Mouse (Mus musculus): ENCODE measurements around the gene Ddx41. TPM values are rescaled to one million over a fixed set of nuclear protein-coding genes. Genes with fewer than 3 reads are reported as not detected.
"Not testable (repeated sequence)": the region's sequence is repeated elsewhere in the genome, so short reads cannot be mapped to it uniquely, and the experiment has no call there.

Ddx41 gene
- 36.5 and 39.9 TPM in 2 replicates for polyA plus RNA-seq (2014; fragmentation: Nextera tagmentation; extraction: Ambion mirVana)

GRCm38 (mm10) chr13:55536194-55537175, at the start of gene Ddx41:
Gene Ddx41 (minus strand): TSS chr13:55536658.
- peaks cover 36% of the 10 kb centered on the region for H3K36me3 ChIP-seq (ENCODE audit: control insufficient read depth, insufficient read depth, low read length)
- H3K4me2 ChIP-seq: peak within 1 kb of the TSS; percentile 78
- no peaks in the 10 kb centered on the region for H3K27me3 ChIP-seq (ENCODE audit: control insufficient read depth, insufficient read depth, low read length)
- under 1% methylated on average over 70 of the region's 70 CpGs for WGBS (ENCODE audit: insufficient replicate concordance)
- peaks cover 7% of the 10 kb centered on the region; the same call in 1 of the 2 replicates for H3K4me1 ChIP-seq (ENCODE audit: control insufficient read depth, insufficient read depth, low read length)
- peak within 1 kb of the TSS; percentile 75 for H3K9ac ChIP-seq (ENCODE audit: low read depth, low read length)
- peak within 1 kb of the TSS; percentile 82 for H3K4me3 ChIP-seq (ENCODE audit: low read depth, low read length)
- H3K9me3 ChIP-seq (replicated peaks; ENCODE audit: control insufficient read depth, low read length): no peaks in the 10 kb centered on the region
- H3K27ac ChIP-seq (ENCODE audit: low read depth, low read length): peak within 1 kb of the TSS; percentile 29
- ATAC-seq (replicated peaks; ENCODE audit: insufficient number of reproducible peaks, low FRiP score, low TSS enrichment): peak; percentile 93

- H3K9ac ChIP-seq (ENCODE audit: low read depth, low read length): no peak overlapping the region
- no peak overlapping the region for H3K4me3 ChIP-seq (ENCODE audit: low read depth, low read length)
- no peaks in the 10 kb centered on the region for H3K27me3 ChIP-seq (ENCODE audit: control insufficient read depth, insufficient read depth, low read length)
- peaks cover 2% of the 10 kb centered on the region; the same call in 1 of the 2 replicates for H3K9me3 ChIP-seq (replicated peaks; ENCODE audit: control insufficient read depth, low read length)
- WGBS (ENCODE audit: insufficient replicate concordance): 73% methylated on average over 4 of the region's 4 CpGs
- no peaks in the 10 kb centered on the region for H3K36me3 ChIP-seq (ENCODE audit: control insufficient read depth, insufficient read depth, low read length)
- H3K4me2 ChIP-seq: no peak overlapping the region
- H3K27ac ChIP-seq (ENCODE audit: low read depth, low read length): no peak overlapping the region
- ATAC-seq (replicated peaks; ENCODE audit: insufficient number of reproducible peaks, low FRiP score, low TSS enrichment): no peak
- no peaks in the 10 kb centered on the region for H3K4me1 ChIP-seq (ENCODE audit: control insufficient read depth, insufficient read depth, low read length)
These were observed 41.6 kb upstream of the Ddx41 start for GRCm38 (mm10) chr13:55578086-55578485.

- 81% methylated on average over 7 of the region's 7 CpGs for WGBS (ENCODE audit: insufficient replicate concordance)
- H3K27ac ChIP-seq (ENCODE audit: low read depth, low read length); H3K36me3 ChIP-seq (ENCODE audit: control insufficient read depth, insufficient read depth, low read length); H3K4me3 ChIP-seq (ENCODE audit: low read depth, low read length); H3K4me1 ChIP-seq (ENCODE audit: control insufficient read depth, insufficient read depth, low read length); H3K27me3 ChIP-seq (ENCODE audit: control insufficient read depth, insufficient read depth, low read length); ATAC-seq (replicated peaks; ENCODE audit: insufficient number of reproducible peaks, low FRiP score, low TSS enrichment); H3K9me3 ChIP-seq (replicated peaks; ENCODE audit: control insufficient read depth, low read length); H3K9ac ChIP-seq (ENCODE audit: low read depth, low read length); H3K4me2 ChIP-seq: not testable (repeated sequence)
These were observed 40.4 kb upstream of the Ddx41 start for GRCm38 (mm10) chr13:55576872-55577271.

GRCm38 (mm10) chr13:55575932-55576331, 39.5 kb upstream of the Ddx41 start:
- H3K9ac ChIP-seq (ENCODE audit: low read depth, low read length): no peak overlapping the region
- no peaks in the 10 kb centered on the region for H3K36me3 ChIP-seq (ENCODE audit: control insufficient read depth, insufficient read depth, low read length)
- ATAC-seq (replicated peaks; ENCODE audit: insufficient number of reproducible peaks, low FRiP score, low TSS enrichment): no peak
- no peak overlapping the region for H3K4me3 ChIP-seq (ENCODE audit: low read depth, low read length)
- WGBS (ENCODE audit: insufficient replicate concordance): 53% methylated on average over 5 of the region's 5 CpGs
- H3K27me3 ChIP-seq (ENCODE audit: control insufficient read depth, insufficient read depth, low read length): no peaks in the 10 kb centered on the region
- no peak overlapping the region for H3K27ac ChIP-seq (ENCODE audit: low read depth, low read length)
- peaks cover 2% of the 10 kb centered on the region; the same call in 1 of the 2 replicates for H3K9me3 ChIP-seq (replicated peaks; ENCODE audit: control insufficient read depth, low read length)
- H3K4me2 ChIP-seq: no peak overlapping the region
- H3K4me1 ChIP-seq (ENCODE audit: control insufficient read depth, insufficient read depth, low read length): no peaks in the 10 kb centered on the region

- Histone ChIP-seq H3K27me3 (ENCODE audit: control insufficient read depth, insufficient read depth, low read length) (no peaks in the 10 kb centered on the region), H3K9me3 (replicated peaks; ENCODE audit: control insufficient read depth, low read length) (peaks cover 2% of the 10 kb centered on the region; the same call in 1 of the 2 replicates), H3K36me3 (ENCODE audit: control insufficient read depth, insufficient read depth, low read length) (no peaks in the 10 kb centered on the region), H3K9ac (ENCODE audit: low read depth, low read length) (no peak overlapping the region), H3K4me3 (ENCODE audit: low read depth, low read length) (no peak overlapping the region), H3K4me1 (ENCODE audit: control insufficient read depth, insufficient read depth, low read length) (peaks cover 7% of the 10 kb centered on the region), H3K27ac (ENCODE audit: low read depth, low read length) (no peak overlapping the region), H3K4me2 (no peak overlapping the region)
- no peak for ATAC-seq (replicated peaks; ENCODE audit: insufficient number of reproducible peaks, low FRiP score, low TSS enrichment)
- WGBS (ENCODE audit: insufficient replicate concordance): 71% methylated on average over 5 of the region's 5 CpGs
These were observed 37.9 kb upstream of the Ddx41 start for GRCm38 (mm10) chr13:55574321-55574720.

GRCm38 (mm10) chr13:55573432-55573831, 37.0 kb upstream of the Ddx41 start, which contains the start of gene Tmed9:
Gene Tmed9 (plus strand): TSS chr13:55573732.
- Histone ChIP-seq H3K9ac (ENCODE audit: low read depth, low read length) (no peak within 1 kb of the TSS), H3K9me3 (replicated peaks; ENCODE audit: control insufficient read depth, low read length) (peaks cover 2% of the 10 kb centered on the region; the same call in 1 of the 2 replicates), H3K4me2 (no peak within 1 kb of the TSS), H3K27me3 (ENCODE audit: control insufficient read depth, insufficient read depth, low read length) (no peaks in the 10 kb centered on the region), H3K4me3 (ENCODE audit: low read depth, low read length) (no peak within 1 kb of the TSS), H3K36me3 (ENCODE audit: control insufficient read depth, insufficient read depth, low read length) (no peaks in the 10 kb centered on the region), H3K4me1 (ENCODE audit: control insufficient read depth, insufficient read depth, low read length) (peaks cover 9% of the 10 kb centered on the region), H3K27ac (ENCODE audit: low read depth, low read length) (no peak within 1 kb of the TSS)
- ATAC-seq (replicated peaks; ENCODE audit: insufficient number of reproducible peaks, low FRiP score, low TSS enrichment): no peak
- 91% methylated on average over 2 of the region's 2 CpGs for WGBS (ENCODE audit: insufficient replicate concordance)

GRCm38 (mm10) chr13:55571977-55572376, 35.5 kb upstream of the Ddx41 start:
- no peak for ATAC-seq (replicated peaks; ENCODE audit: insufficient number of reproducible peaks, low FRiP score, low TSS enrichment)
- 78% methylated on average over 2 of the region's 2 CpGs for WGBS (ENCODE audit: insufficient replicate concordance)

GRCm38 (mm10) chr13:55571027-55571751, 34.7 kb upstream of the Ddx41 start, which contains the start of gene Fam193b:
Gene Fam193b (minus strand): TSS chr13:55571120.
- Histone ChIP-seq H3K9me3 (replicated peaks; ENCODE audit: control insufficient read depth, low read length) (peaks cover 2% of the 10 kb centered on the region; the same call in 1 of the 2 replicates), H3K4me1 (ENCODE audit: control insufficient read depth, insufficient read depth, low read length) (peaks cover 9% of the 10 kb centered on the region), H3K27ac (ENCODE audit: low read depth, low read length) (peak within 1 kb of the TSS; percentile 87), H3K36me3 (ENCODE audit: control insufficient read depth, insufficient read depth, low read length) (no peaks in the 10 kb centered on the region), H3K4me3 (ENCODE audit: low read depth, low read length) (peak within 1 kb of the TSS; percentile 97), H3K9ac (ENCODE audit: low read depth, low read length) (peak within 1 kb of the TSS; percentile 96), H3K27me3 (ENCODE audit: control insufficient read depth, insufficient read depth, low read length) (no peaks in the 10 kb centered on the region), H3K4me2 (peak within 1 kb of the TSS; percentile 81)
- WGBS (ENCODE audit: insufficient replicate concordance): 2% methylated on average over 47 of the region's 47 CpGs
- peak; percentile 92 for ATAC-seq (replicated peaks; ENCODE audit: insufficient number of reproducible peaks, low FRiP score, low TSS enrichment)

More at GRCm38 (mm10) chr13:55571977-55572376, 35.5 kb upstream of the Ddx41 start:
- H3K9me3 ChIP-seq (replicated peaks; ENCODE audit: control insufficient read depth, low read length): peaks cover 2% of the 10 kb centered on the region; the same call in 1 of the 2 replicates
- H3K4me2 ChIP-seq: no peak overlapping the region; the same call in 1 of the 2 replicates
- no peaks in the 10 kb centered on the region for H3K27me3 ChIP-seq (ENCODE audit: control insufficient read depth, insufficient read depth, low read length)
- H3K36me3 ChIP-seq (ENCODE audit: control insufficient read depth, insufficient read depth, low read length): no peaks in the 10 kb centered on the region
- H3K4me3 ChIP-seq (ENCODE audit: low read depth, low read length): no peak overlapping the region
- H3K9ac ChIP-seq (ENCODE audit: low read depth, low read length): no peak overlapping the region
- H3K27ac ChIP-seq (ENCODE audit: low read depth, low read length): no peak overlapping the region
- peaks cover 9% of the 10 kb centered on the region for H3K4me1 ChIP-seq (ENCODE audit: control insufficient read depth, insufficient read depth, low read length)
